Mouse (Mus musculus) lung, postnatal 4 days (tissue): ENCODE measurements at regions not wholly inside any gene's neighbourhood (a gene's known extent, or its start where the extent isn't known, plus 50 kb on each side); places are given as distances from the start of the nearest gene placed in this dataset.

Experiments used
- DNase-seq, 2 experiments: peaks; one replicate each; pipeline ENCODE4 v3.0.0; 2021

GRCm38 (mm10) chr3:120217710-120218109 is 433.4 kb upstream of the Ptbp2 start:
- DNase-seq: no peak

GRCm38 (mm10) chr3:120214616-120215250 is 430.5 kb upstream of the Ptbp2 start:
- DNase-seq: no peak

GRCm38 (mm10) chr3:120199403-120199802 is 415.1 kb upstream of the Ptbp2 start:
- no peak for DNase-seq

- DNase-seq: no peak
Measured at GRCm38 (mm10) chr3:120194501-120194900, 410.2 kb upstream of the Ptbp2 start.

- DNase-seq: peak in 1 of 2 experiments; percentile 47
Measured at GRCm38 (mm10) chr3:120192439-120193326, 408.4 kb upstream of the Ptbp2 start.

GRCm38 (mm10) chr3:120189606-120190005 is 405.3 kb upstream of the Ptbp2 start:
- no peak for DNase-seq

GRCm38 (mm10) chr3:120180931-120181610 is 396.8 kb upstream of the Ptbp2 start:
- no peak for DNase-seq

GRCm38 (mm10) chr3:120175632-120176031 is 391.4 kb upstream of the Ptbp2 start:
- DNase-seq: no peak
